Mouse (Mus musculus) cerebellum, adult 18-20 months (tissue): Measurements from ENCODE around the gene Syn3.

Source experiments
- DNase-seq, 2 experiments: peaks; one replicate each; pipeline ENCODE4 v3.0.0; 2021

Gene Syn3

GRCm38 (mm10) chr10:86303495-86303876 is 195.2 kb downstream of the Syn3 start:
- no peak for DNase-seq

DNA sequence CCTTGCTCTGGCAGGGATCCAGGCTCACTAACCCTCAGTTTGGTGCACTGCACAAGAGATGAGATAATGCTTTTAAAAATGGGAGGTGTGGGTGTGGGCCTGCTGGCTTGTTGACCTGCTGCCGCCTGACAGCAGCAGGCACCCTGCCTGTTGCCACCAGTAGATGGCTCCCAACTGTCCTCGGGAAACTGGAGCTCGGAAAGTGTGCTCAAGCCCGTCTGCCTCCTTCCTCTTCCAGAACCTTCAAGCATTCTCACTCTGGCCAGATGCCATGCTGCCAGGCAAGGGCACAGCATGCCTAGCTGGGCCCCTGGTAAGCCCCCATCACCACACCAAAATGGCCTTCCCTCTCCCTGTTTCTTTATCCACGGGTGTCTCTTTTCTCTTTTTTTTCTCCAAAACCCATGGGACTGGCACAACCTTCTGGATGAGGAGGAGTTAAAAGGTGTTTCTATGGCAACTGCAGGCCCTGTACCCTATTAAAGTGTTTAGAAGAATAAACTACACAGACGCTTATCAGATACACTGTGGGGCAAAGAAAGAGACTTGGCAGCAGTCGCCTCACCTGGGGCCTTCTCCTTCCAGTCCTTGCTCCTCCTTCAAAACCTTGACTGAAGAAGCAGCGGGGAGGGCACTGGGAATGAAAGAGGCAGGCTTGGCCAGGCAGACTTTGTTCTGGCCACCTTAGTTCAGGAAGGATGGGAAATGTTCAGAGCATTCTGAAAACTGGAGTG is 195.8 kb downstream of the Syn3 start:
- peak; percentile 79 to 86 for DNase-seq

- no peak for DNase-seq
Observed at GRCm38 (mm10) chr10:86302318-86302648, 196.4 kb downstream of the Syn3 start.

GRCm38 (mm10) chr10:86301593-86302317 is 196.9 kb downstream of the Syn3 start:
- DNase-seq, result no peak

- DNase-seq, result no peak
Observed at GRCm38 (mm10) chr10:86301117-86301490, 197.6 kb downstream of the Syn3 start.

DNA sequence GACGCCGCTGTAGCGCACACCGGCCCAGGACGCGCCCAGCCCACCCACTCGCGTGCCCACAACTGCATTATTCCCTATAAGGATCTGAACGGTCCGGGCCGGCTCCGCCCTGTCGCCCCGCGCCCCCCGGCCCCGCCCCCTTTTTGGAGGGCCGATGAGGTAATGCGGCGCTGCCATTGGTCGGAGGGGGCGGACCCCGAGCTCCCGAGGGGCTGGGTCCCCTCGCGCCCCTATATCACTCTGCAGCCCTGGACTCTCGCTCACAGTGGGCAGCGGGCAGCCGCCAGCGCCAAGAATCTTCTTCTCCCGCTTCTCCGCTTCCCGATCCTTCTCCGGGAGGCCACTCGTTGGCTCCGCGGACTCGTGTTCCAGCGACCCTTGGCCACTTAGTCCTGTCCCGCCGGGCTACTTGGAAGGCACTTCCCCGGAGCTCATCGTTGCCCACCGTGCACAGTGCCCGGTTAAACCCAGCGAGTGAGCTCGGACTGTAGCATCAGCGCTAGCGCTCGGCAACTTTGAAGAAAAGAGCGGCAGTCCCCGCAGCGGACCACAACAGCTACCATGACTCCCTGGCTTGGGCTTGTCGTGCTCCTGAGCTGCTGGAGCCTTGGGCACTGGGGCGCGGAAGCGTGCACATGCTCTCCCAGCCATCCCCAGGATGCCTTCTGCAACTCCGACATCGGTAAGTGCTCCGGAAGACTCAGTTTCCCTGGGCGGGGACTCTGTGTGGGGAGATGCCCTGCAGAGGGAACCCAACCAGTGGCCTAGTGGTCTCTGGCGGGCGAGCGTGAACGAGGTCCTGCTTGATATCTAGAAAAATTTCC is 198.2 kb downstream of the Syn3 start, which contains the start of gene Timp3:
Gene Timp3, plus strand, starts transcription at position 80 of the 824 bp plus-strand sequence.
- DNase-seq, result peak; percentile 21 to 40

- no peak for DNase-seq
Observed at GRCm38 (mm10) chr10:86299795-86300194, 198.9 kb downstream of the Syn3 start.

GRCm38 (mm10) chr10:86298326-86298725 is 200.4 kb downstream of the Syn3 start:
- DNase-seq, result no peak

GRCm38 (mm10) chr10:86297307-86297706 is 201.4 kb downstream of the Syn3 start:
- no peak for DNase-seq

GRCm38 (mm10) chr10:86296111-86296510 is 202.6 kb downstream of the Syn3 start:
- DNase-seq, result peak; percentile 74 to 78

GRCm38 (mm10) chr10:86295454-86296098 is 203.1 kb downstream of the Syn3 start:
- no peak for DNase-seq

- no peak for DNase-seq
Observed at GRCm38 (mm10) chr10:86294599-86295365, 203.9 kb downstream of the Syn3 start.

DNA sequence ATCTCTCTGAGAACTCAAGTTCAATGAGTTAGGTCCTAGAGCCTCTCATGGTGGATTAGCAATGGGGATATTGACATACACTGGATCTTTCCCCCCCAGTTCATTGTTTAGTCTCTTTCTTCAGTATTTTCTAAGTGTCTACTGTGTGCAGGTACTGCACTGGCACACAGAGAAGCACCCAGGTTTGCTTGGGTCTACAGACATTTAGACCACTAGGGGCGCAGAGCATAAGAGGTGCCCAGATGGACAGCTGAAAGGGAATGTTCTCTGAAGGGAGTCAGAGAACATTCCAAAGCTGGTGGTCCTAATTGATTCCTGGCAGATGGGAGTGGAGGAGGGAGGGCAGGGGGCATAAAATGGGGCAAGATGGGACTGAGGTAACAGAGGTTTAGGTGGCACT is 204.8 kb downstream of the Syn3 start:
- DNase-seq, result no peak

DNA sequence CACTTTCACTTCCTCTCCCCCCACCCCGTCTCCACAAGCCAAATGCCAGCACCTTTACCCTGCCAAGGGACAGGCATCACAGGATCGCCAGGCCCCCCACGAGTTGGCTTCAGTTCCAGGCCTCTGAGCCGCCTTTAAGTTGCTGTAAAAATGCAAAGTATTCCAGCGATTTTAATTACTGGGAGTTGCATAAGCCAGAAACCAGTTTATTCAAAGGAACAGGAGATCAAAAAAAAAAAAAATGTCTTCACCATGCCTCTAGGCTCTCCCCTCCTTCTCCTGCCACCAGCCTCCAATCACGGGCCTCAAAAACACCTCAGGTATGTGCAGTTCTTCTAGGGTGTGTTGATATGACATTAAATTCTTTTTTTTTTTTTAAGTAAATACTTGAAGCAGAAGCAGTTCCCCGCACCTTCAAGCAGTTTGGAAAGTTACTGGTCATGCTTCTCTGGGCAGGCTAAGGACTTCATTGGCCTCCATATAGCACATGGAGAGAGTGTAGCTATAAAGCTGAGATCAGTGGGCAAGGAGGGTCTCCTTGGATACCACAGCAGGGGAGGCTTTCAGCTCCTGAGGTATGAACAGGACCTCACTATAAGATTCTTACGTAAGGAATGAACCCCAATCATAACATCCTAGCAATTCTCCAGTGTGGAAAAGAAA is 208.5 kb downstream of the Syn3 start:
- DNase-seq, result no peak

- DNase-seq, result no peak
Observed at GRCm38 (mm10) chr10:86286508-86286907, 212.2 kb downstream of the Syn3 start.

DNA sequence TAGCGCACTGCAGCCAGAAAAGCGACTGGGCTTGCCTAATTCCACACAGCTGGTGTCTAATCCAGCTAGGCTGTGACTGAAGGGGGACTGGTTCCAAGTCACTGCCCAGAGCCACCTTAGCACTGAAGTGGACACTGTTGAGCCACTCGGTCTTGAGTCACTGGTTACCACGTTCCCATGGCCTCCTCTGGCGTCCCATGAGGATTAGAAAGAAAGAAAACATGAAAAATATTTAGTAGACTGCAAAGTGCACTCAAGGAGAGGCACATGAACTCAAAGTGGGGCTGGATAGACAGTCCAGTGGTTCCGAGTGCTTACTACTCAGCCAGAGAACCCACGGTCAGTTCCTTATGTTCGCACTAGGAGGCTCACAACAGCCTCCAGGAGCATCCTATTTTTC is 217.5 kb downstream of the Syn3 start:
- DNase-seq, result no peak

GRCm38 (mm10) chr10:86279579-86280168 is 219.0 kb downstream of the Syn3 start:
- no peak for DNase-seq

- no peak for DNase-seq
Observed at GRCm38 (mm10) chr10:86278481-86278880, 220.2 kb downstream of the Syn3 start.

GRCm38 (mm10) chr10:86277327-86277726 is 221.4 kb downstream of the Syn3 start:
- DNase-seq, result no peak

GRCm38 (mm10) chr10:86275585-86275984 is 223.1 kb downstream of the Syn3 start:
- no peak for DNase-seq
